Mouse (Mus musculus): Measurements from ENCODE around the gene Esrrg.

Esrrg gene

GRCm38 (mm10) chr1:187830937-187831336 lies 222.3 kb downstream of the Esrrg start:
- no peak for DNase-seq (ENCODE audit: low read depth, low spot score)

GRCm38 (mm10) chr1:187832851-187833250 lies 224.3 kb downstream of the Esrrg start:
- no peak for DNase-seq (ENCODE audit: low read depth, low spot score)

- DNase-seq (ENCODE audit: low read depth, low spot score), result no peak
These were observed 226.0 kb downstream of the Esrrg start for GRCm38 (mm10) chr1:187834576-187834975.

GRCm38 (mm10) chr1:187836384-187836783 lies 227.8 kb downstream of the Esrrg start:
- no peak for DNase-seq (ENCODE audit: low read depth, low spot score)

GRCm38 (mm10) chr1:187836876-187837275 lies 228.3 kb downstream of the Esrrg start:
- DNase-seq (ENCODE audit: low read depth, low spot score), result no peak

- DNase-seq (ENCODE audit: low read depth, low spot score), result no peak
These were observed 233.0 kb downstream of the Esrrg start for GRCm38 (mm10) chr1:187841629-187842028.

GRCm38 (mm10) chr1:187842702-187843101 lies 234.1 kb downstream of the Esrrg start:
- DNase-seq (ENCODE audit: low read depth, low spot score), result no peak

GRCm38 (mm10) chr1:187854148-187854547 lies 245.6 kb downstream of the Esrrg start:
- no peak for DNase-seq (ENCODE audit: low read depth, low spot score)

- DNase-seq (ENCODE audit: low read depth, low spot score), result no peak
These were observed 253.7 kb downstream of the Esrrg start for GRCm38 (mm10) chr1:187862339-187862738.

GRCm38 (mm10) chr1:187868427-187868826 lies 259.8 kb downstream of the Esrrg start:
- DNase-seq (ENCODE audit: low read depth, low spot score), result no peak

- no peak for DNase-seq (ENCODE audit: low read depth, low spot score)
These were observed 263.6 kb downstream of the Esrrg start for GRCm38 (mm10) chr1:187872208-187872607.

GRCm38 (mm10) chr1:187872744-187873143 lies 264.2 kb downstream of the Esrrg start:
- no peak for DNase-seq (ENCODE audit: low read depth, low spot score)

GRCm38 (mm10) chr1:187873770-187874169 lies 265.2 kb downstream of the Esrrg start:
- DNase-seq (ENCODE audit: low read depth, low spot score), result no peak

GRCm38 (mm10) chr1:187887270-187887669 lies 278.7 kb downstream of the Esrrg start:
- DNase-seq (ENCODE audit: low read depth, low spot score), result no peak

GRCm38 (mm10) chr1:187888142-187888541 lies 279.6 kb downstream of the Esrrg start:
- no peak for DNase-seq (ENCODE audit: low read depth, low spot score)

- no peak for DNase-seq (ENCODE audit: low read depth, low spot score)
These were observed 280.5 kb downstream of the Esrrg start for GRCm38 (mm10) chr1:187889096-187889495.

GRCm38 (mm10) chr1:187891262-187891661 lies 282.7 kb downstream of the Esrrg start:
- no peak for DNase-seq (ENCODE audit: low read depth, low spot score)

- no peak for DNase-seq (ENCODE audit: low read depth, low spot score)
These were observed 286.9 kb downstream of the Esrrg start for GRCm38 (mm10) chr1:187895459-187895858.

- no peak for DNase-seq (ENCODE audit: low read depth, low spot score)
These were observed 287.7 kb downstream of the Esrrg start for GRCm38 (mm10) chr1:187896291-187896690.

- no peak for DNase-seq (ENCODE audit: low read depth, low spot score)
These were observed 288.3 kb downstream of the Esrrg start for GRCm38 (mm10) chr1:187896910-187897309.

GRCm38 (mm10) chr1:187899541-187899940 lies 290.9 kb downstream of the Esrrg start:
- no peak for DNase-seq (ENCODE audit: low read depth, low spot score)

GRCm38 (mm10) chr1:187900756-187901155 lies 292.2 kb downstream of the Esrrg start:
- no peak for DNase-seq (ENCODE audit: low read depth, low spot score)

- DNase-seq (ENCODE audit: low read depth, low spot score), result no peak
These were observed 293.6 kb downstream of the Esrrg start for GRCm38 (mm10) chr1:187902176-187902575.

GRCm38 (mm10) chr1:187904731-187905130 lies 296.1 kb downstream of the Esrrg start:
- no peak for DNase-seq (ENCODE audit: low read depth, low spot score)
